Mouse (Mus musculus): Measurements from ENCODE around the gene Gorasp1.

Gorasp1 gene

GRCm38 (mm10) chr9:119925729-119926128 is 11.6 kb downstream of the Gorasp1 start:
- DNase-seq (ENCODE audit: low spot score): no peak

GRCm38 (mm10) chr9:119925120-119925657 is 12.2 kb downstream of the Gorasp1 start:
- no peak for DNase-seq (ENCODE audit: low spot score)

- no peak for DNase-seq (ENCODE audit: low spot score)
These were observed 13.9 kb downstream of the Gorasp1 start for GRCm38 (mm10) chr9:119923462-119923861.

GRCm38 (mm10) chr9:119919858-119920257 is 17.5 kb downstream of the Gorasp1 start:
- DNase-seq (ENCODE audit: low spot score): no peak

- DNase-seq (ENCODE audit: low spot score): no peak
These were observed 24.1 kb downstream of the Gorasp1 start for GRCm38 (mm10) chr9:119913087-119913838.

- DNase-seq (ENCODE audit: low spot score): no peak
These were observed 27.4 kb downstream of the Gorasp1 start for GRCm38 (mm10) chr9:119909931-119910330.

- no peak for DNase-seq (ENCODE audit: low spot score)
These were observed 28.7 kb downstream of the Gorasp1 start for GRCm38 (mm10) chr9:119908708-119909107.

- DNase-seq (ENCODE audit: low spot score): no peak
These were observed 34.8 kb downstream of the Gorasp1 start for GRCm38 (mm10) chr9:119902410-119903151.

- no peak for DNase-seq (ENCODE audit: low spot score)
These were observed 37.9 kb downstream of the Gorasp1 start for GRCm38 (mm10) chr9:119899446-119899845.

GRCm38 (mm10) chr9:119895040-119895721 is 42.2 kb downstream of the Gorasp1 start:
- no peak for DNase-seq (ENCODE audit: low spot score)

GRCm38 (mm10) chr9:119894339-119895009 is 42.9 kb downstream of the Gorasp1 start, which contains the start of gene Wdr48:
TSS of gene Wdr48 (plus strand) at chr9:119894878.
- peak; percentile 97 for DNase-seq (ENCODE audit: low spot score)

- DNase-seq (ENCODE audit: low spot score): no peak
These were observed 43.5 kb downstream of the Gorasp1 start for GRCm38 (mm10) chr9:119893881-119894280.

- DNase-seq (ENCODE audit: low spot score): no peak
These were observed 46.7 kb downstream of the Gorasp1 start for GRCm38 (mm10) chr9:119890692-119891091.

GRCm38 (mm10) chr9:119889446-119889845 is 47.9 kb downstream of the Gorasp1 start:
- DNase-seq (ENCODE audit: low spot score): no peak

GRCm38 (mm10) chr9:119888843-119889246 is 48.5 kb downstream of the Gorasp1 start:
- DNase-seq (ENCODE audit: low spot score): no peak

GRCm38 (mm10) chr9:119887144-119887901 is 50.0 kb downstream of the Gorasp1 start:
- no peak for DNase-seq (ENCODE audit: low spot score)
